Comparison of ENCODE assay signal across 15 mouse cellular contexts in genomic region chr16:51883813-51884212, GRCm38 (mm10).
"Had no signal": no experiment of that assay in that cellular context is flagged by ENCODE, and none has a peak within 500 bp of the region (broad histone marks: within the 10 kb centered on the region; RNA-seq: fewer than 3 reads in every experiment).

No protein-coding gene starts in this region.

- H3K4me2 ChIP-seq: neural tube, embryonic 15.5 days; stomach, embryonic 15.5 days had no signal

- H3K4me3 ChIP-seq: neural tube, embryonic 15.5 days; stomach, embryonic 15.5 days had no signal

- H3K9me3 ChIP-seq: neural tube, embryonic 15.5 days; stomach, embryonic 15.5 days had no signal

- DNase-seq: retina, postnatal 1 day; right cerebral cortex, adult 18-20 months; right cerebral cortex, postnatal 14 days; right cerebral cortex, postnatal 25 days; right cerebral cortex, postnatal 4 days; spleen, adult 18-20 months; thymus, adult 18-20 months; thymus, adult 2 months; thymus, postnatal 14 days; thymus, postnatal 25 days; thymus, postnatal 36 days; thymus, postnatal 4 days had no signal

- H3K36me3 ChIP-seq: neural tube, embryonic 15.5 days; stomach, embryonic 15.5 days had no signal

- H3K27me3 ChIP-seq: neural tube, embryonic 15.5 days; stomach, embryonic 15.5 days had no signal

- H3K27ac ChIP-seq: neural tube, embryonic 15.5 days; stomach, embryonic 15.5 days; stomach, postnatal 0 days had no signal

- H3K9ac ChIP-seq: neural tube, embryonic 15.5 days; stomach, embryonic 15.5 days had no signal

- H3K4me1 ChIP-seq: neural tube, embryonic 15.5 days; stomach, embryonic 15.5 days had no signal
